Mouse (Mus musculus) gastrocnemius, adult 8-10 months (tissue): ENCODE results near the gene Ccdc91. TPM values are rescaled to one million over a fixed set of nuclear protein-coding genes. Genes with fewer than 3 reads are reported as not detected.

ENCODE experiments used
- DNase-seq, 2 experiments: peaks; one replicate each; pipeline ENCODE4 v3.0.0; 2022; ENCODE audit warnings: low spot score in 2 of 2
- total RNA-seq, 4 experiments: library from RNA; stranded (reverse); gene quantifications; 2 replicates each; pipeline ENCODE4 v1.2.4; 2022

Ccdc91 gene
- total RNA-seq, 4 experiments from 2014 or later, result 94.8 to 106 (median 96.8) TPM

- DNase-seq, result peak; percentile 40 to 60
These were observed 93.6 kb downstream of the Ccdc91 start for GRCm38 (mm10) chr6:147569246-147569645.

- no peak for DNase-seq
These were observed 97.5 kb downstream of the Ccdc91 start for GRCm38 (mm10) chr6:147573137-147573536.

GRCm38 (mm10) chr6:147574454-147575182 is 99.0 kb downstream of the Ccdc91 start:
- no peak for DNase-seq

- DNase-seq, result no peak
These were observed 99.7 kb downstream of the Ccdc91 start for GRCm38 (mm10) chr6:147575183-147575784.

GRCm38 (mm10) chr6:147587675-147588074 is 112.0 kb downstream of the Ccdc91 start:
- no peak for DNase-seq

GRCm38 (mm10) chr6:147606666-147607065 is 131.0 kb downstream of the Ccdc91 start:
- no peak for DNase-seq

- peak in 1 of 2 experiments; percentile 6 for DNase-seq
These were observed 132.0 kb downstream of the Ccdc91 start for GRCm38 (mm10) chr6:147607613-147608012.

GRCm38 (mm10) chr6:147615306-147615705 is 139.7 kb downstream of the Ccdc91 start:
- DNase-seq, result no peak

- DNase-seq, result no peak
These were observed 147.5 kb downstream of the Ccdc91 start for GRCm38 (mm10) chr6:147623142-147623541.

- DNase-seq, result no peak
These were observed 160.8 kb downstream of the Ccdc91 start for GRCm38 (mm10) chr6:147636464-147636863.

GRCm38 (mm10) chr6:147643875-147644274 is 168.2 kb downstream of the Ccdc91 start:
- DNase-seq, result no peak

GRCm38 (mm10) chr6:147644391-147644790 is 168.8 kb downstream of the Ccdc91 start:
- DNase-seq, result no peak

GRCm38 (mm10) chr6:147646401-147646968 is 170.9 kb downstream of the Ccdc91 start:
- DNase-seq, result peak; percentile 25 to 41

- no peak for DNase-seq
These were observed 182.4 kb downstream of the Ccdc91 start for GRCm38 (mm10) chr6:147658025-147658424.

GRCm38 (mm10) chr6:147660718-147661117 is 185.1 kb downstream of the Ccdc91 start:
- no peak for DNase-seq

- DNase-seq, result no peak
These were observed 186.2 kb downstream of the Ccdc91 start for GRCm38 (mm10) chr6:147661841-147662240.

- DNase-seq, result no peak
These were observed 187.0 kb downstream of the Ccdc91 start for GRCm38 (mm10) chr6:147662610-147663009.

GRCm38 (mm10) chr6:147664339-147664738 is 188.7 kb downstream of the Ccdc91 start:
- peak; percentile 23 to 35 for DNase-seq

- DNase-seq, result peak; percentile 84 to 85
These were observed 195.7 kb downstream of the Ccdc91 start for GRCm38 (mm10) chr6:147671366-147671765.

- DNase-seq, result no peak
These were observed 196.9 kb downstream of the Ccdc91 start for GRCm38 (mm10) chr6:147672481-147672880.

GRCm38 (mm10) chr6:147675022-147675733 is 199.6 kb downstream of the Ccdc91 start:
- no peak for DNase-seq

GRCm38 (mm10) chr6:147676214-147676613 is 200.6 kb downstream of the Ccdc91 start:
- DNase-seq, result no peak
